Mouse (Mus musculus) lung, adult 18-20 months (tissue): ENCODE measurements around the gene Tsen34.

ENCODE experiments used
- DNase-seq, 2 experiments: peaks; one replicate each; pipeline ENCODE4 v3.0.0; 2022; ENCODE audit warnings: mixed read lengths in 2 of 2

Tsen34 gene

DNA sequence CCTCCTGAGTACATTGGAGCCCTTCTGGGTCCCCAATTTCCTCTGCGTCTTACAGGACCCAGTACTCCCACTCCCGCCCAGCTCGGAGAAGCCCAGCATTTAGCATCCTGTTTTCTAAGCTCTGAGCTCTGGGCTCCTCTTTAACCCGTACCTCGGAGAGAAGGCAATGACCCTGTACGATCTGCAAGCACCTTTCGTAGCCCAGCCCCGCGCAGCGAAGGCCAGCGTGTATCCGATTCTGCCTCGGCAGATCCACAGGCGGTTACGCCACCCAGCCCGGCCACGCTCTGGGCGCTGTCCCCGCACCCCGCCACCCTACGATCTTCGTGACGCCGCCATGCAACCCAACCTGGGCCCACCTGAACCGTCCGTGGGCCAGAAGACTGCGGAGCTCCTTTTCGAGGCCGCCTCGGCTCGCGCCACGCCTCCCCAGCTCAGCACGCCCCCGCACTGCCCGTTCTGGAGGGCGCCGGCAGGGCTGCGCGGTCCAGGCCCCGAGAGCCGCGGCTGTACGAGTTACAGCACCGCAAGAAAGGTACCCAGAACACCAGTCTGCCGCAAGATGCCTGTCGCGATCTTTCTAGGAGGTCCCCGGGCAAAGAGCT lies at the start of gene Tsen34:
Gene Tsen34, plus strand, starts transcription at position 482 of the 605 bp plus-strand sequence.
- DNase-seq, result no peak

DNA sequence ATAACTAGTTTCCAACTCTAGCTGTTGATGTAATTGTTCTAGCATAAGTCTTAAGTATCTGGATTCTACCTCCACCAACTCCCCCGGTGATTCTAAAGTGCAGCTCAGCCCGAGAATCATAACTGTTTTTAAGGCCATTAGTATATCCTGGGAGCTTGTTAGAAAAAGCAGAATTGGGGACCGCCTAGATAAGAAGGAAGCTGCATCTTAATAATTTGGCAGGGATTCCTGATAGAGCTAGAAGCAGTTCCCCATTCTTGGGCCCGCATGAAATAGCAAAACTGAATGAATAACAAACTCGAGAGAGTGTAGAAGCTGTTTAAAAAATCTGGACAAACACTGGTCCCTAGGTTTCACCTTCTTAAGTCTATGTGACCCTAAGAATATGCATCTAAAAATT lies 49.3 kb upstream of the Tsen34 start:
- DNase-seq, result no peak

DNA sequence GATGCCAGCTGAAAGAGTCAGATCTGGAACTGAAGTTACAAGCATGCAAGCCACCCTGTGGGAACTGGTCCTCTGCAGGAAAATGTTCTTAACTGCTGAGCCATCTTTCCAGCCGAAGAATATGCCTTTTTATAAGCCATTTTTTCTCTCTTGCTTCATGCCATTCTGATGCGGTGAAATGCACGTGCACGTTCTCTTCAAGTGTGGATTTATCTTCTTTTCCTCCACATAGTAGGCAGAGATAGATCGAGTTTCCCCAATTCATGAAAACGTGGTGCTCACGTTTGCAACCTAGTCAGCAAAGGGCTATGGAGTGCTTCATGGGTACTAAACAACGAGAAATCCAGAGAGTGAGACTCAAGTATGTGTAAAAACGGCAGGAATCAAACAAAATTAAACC lies 48.8 kb upstream of the Tsen34 start:
- DNase-seq, result no peak

- no peak for DNase-seq
Observed at GRCm38 (mm10) chr7:3644348-3644671, 48.4 kb upstream of the Tsen34 start.

- DNase-seq, result peak; percentile 100
Observed at GRCm38 (mm10) chr7:3644672-3645487, 47.8 kb upstream of the Tsen34 start, which contains the start of gene Cnot3. TSS of gene Cnot3 (plus strand) at chr7:3645268.

DNA sequence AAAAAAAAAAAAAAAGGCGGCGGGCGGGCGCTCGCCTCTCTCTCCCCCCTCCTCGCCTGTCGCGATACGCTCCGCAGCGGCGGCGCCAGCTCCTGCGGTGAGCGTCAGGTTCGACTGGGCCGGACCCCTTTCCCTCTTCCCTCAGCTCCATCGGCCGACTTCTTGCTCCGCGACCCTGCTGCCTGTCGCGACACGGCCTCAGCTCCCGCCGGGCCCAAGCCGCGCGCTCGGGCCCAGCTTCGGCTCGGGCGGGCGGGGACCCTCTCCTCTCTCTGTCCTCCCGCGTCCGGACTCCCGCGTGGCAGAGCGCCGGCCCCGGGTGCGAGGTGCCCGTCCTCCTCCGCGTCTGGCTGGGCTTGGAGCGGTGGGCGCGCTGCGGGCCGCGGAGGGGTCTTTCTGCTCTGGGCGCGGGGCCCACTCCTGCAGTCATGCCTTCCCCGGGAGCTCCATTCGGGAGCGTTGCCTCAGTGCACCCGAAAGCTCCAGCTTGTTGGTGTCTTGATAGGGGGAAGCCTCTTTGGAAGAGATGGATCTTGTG lies 47.1 kb upstream of the Tsen34 start:
- no peak for DNase-seq

GRCm38 (mm10) chr7:3646188-3646587 lies 46.5 kb upstream of the Tsen34 start:
- DNase-seq, result no peak

DNA sequence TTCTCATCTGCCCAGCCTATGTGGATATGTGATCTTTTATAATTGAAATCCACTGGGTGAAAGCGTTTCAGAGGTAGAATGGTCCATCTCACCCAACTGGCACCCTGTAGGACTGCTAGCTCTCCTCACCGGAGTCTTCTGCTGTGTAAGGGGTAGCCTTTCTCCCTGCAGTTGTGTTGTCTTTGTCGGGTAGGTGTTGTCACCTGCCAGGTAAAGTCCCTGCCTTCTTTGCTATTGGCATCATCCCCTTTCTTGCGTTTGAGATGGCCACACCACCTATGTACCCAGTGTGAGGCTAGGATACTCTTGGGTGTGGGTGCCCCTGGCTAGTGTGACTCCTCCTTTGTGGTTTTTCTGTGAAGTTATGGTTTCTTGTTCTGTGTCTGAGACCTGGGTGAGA lies 46.0 kb upstream of the Tsen34 start:
- DNase-seq, result no peak

- DNase-seq, result no peak
Observed at GRCm38 (mm10) chr7:3656966-3657365, 35.7 kb upstream of the Tsen34 start.

- no peak for DNase-seq
Observed at GRCm38 (mm10) chr7:3658578-3658977, 34.1 kb upstream of the Tsen34 start.

DNA sequence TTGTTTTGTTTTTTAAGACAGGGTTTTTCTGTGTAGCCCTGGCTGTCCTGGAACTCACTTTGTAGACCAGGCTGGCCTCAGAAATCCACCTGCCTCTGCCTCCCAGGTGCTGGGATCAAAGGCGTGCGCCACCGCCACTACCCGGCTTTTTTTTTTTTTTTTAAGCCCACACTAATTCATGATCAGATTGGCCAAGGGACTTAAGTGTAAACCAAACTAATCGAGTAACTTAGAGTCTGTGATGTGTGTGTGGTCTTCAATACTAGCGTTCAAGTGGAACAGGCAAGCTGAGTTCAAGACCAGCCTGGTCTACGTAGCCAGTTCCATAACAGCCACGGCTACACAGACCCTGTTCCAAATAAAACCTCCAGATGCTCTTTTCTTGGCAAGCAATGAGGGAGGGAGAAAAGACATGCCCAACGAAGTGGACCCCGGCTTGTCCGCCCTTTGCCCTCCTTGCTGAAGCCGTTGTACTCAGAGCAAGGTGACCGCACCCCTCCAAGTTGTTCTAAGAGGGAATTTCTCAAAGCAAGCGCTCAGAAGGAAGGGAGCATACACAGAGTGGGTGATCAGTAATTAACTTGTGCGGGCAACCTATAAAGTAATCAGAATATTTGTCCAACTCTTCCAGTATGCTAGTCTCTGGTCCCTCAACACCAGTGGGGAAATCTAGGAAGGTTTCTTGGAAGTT lies 28.0 kb upstream of the Tsen34 start:
- DNase-seq, result peak; percentile 17 to 26

GRCm38 (mm10) chr7:3665215-3666114 lies 27.2 kb upstream of the Tsen34 start, which contains the start of gene Leng1:
TSS of gene Leng1 (minus strand) at chr7:3665840.
- DNase-seq, result peak; percentile 98 to 99

GRCm38 (mm10) chr7:3666921-3667391 lies 25.7 kb upstream of the Tsen34 start:
- DNase-seq, result no peak

GRCm38 (mm10) chr7:3674507-3675227 lies 18.0 kb upstream of the Tsen34 start:
- peak; percentile 75 to 85 for DNase-seq

GRCm38 (mm10) chr7:3675228-3675548 lies 17.5 kb upstream of the Tsen34 start:
- DNase-seq, result no peak

GRCm38 (mm10) chr7:3676371-3676770 lies 16.3 kb upstream of the Tsen34 start:
- DNase-seq, result peak in 1 of 2 experiments; percentile 19

DNA sequence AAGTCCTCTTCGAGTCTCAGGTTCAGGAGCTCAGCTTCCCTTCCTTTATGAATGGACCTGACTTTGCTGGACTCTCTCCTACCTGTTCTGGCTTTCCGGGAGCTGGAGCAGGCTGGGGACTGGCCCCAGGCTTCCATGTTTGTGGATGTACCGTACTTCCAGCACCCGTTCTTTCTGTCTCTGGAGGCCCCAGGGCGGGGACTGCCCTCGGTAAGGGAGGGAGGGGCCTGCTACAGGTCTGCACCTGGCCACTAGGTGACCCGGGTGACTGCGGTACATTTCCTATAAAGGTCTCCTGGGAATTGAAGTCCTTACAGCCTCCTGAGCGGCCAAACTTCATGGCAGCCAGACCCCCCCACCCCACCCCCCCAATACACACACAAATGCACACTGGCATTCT lies 15.3 kb upstream of the Tsen34 start, which contains the start of gene Tmc4:
Gene Tmc4, minus strand, starts transcription at position 212 of the 400 bp plus-strand sequence.
- peak; percentile 70 to 83 for DNase-seq

GRCm38 (mm10) chr7:3683908-3684550 lies 8.6 kb upstream of the Tsen34 start:
- DNase-seq, result no peak

DNA sequence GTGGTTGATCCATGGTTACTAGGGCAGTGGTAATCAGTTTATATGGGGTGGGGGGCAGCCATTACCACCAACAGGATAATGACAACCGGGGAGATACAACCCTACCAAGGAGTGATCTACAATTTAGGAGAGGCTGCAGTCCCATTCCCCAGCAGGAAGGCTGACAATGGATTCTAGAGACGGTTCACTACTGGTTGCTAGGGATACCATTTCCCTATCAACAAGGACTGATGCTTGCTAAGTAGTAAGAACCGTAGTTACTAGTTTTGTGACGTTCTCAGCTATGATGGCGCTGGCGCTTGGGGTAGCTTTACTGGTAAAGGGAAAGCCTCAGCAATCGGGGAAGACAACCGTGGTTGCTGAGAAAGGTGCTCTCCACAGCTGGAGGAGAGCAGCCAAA lies 8.0 kb upstream of the Tsen34 start:
- no peak for DNase-seq

GRCm38 (mm10) chr7:3685400-3686187 lies 7.1 kb upstream of the Tsen34 start:
- no peak for DNase-seq
